Mouse (Mus musculus): ENCODE measurements around the gene Rps16.
A peak's percentile ranks its signal among the peaks of the same experiment; 100 is the strongest.

Gene Rps16

DNA sequence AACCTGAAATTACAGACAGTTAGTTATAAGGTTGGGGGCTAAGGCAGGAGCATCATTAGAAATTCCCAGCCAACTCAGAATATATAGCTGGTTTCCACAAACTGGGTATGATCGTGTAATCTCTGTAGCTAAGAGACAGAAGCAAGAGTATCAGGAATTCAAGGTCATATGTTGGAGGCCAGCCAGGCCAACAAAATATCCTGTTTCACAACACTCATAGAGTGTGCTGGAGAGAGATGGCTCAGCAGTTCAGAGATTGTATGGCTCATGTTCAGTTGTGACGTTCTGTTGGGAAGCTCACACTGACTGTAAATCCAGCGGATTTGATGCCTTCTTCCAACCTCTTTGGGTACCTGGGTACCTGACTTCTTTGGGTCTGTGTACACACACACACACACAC, 2.7 kb upstream of the Rps16 start:
- no peak for DNase-seq (ENCODE audit: low spot score in 2 of 2)

DNA sequence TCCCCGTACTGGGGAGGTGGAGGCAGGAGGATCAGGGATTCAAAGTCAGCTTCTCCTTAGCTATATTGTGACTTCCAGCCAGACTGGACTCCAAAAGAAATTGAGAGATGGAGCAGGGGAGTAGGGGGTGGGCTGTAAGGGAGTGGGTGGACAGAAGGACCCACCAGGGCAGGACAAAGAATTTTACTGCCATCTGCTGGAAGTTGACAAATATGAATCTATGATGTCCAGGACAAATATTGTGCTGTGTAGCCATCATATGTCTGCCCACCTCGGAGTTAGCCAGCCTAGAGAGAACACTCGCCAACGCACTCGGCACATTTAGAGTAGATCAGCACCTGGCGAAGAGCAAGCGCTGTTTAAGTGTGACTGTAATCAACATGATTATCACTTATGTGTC, 1.9 kb upstream of the Rps16 start:
- no peak for DNase-seq (ENCODE audit: low spot score in 2 of 2)

DNA sequence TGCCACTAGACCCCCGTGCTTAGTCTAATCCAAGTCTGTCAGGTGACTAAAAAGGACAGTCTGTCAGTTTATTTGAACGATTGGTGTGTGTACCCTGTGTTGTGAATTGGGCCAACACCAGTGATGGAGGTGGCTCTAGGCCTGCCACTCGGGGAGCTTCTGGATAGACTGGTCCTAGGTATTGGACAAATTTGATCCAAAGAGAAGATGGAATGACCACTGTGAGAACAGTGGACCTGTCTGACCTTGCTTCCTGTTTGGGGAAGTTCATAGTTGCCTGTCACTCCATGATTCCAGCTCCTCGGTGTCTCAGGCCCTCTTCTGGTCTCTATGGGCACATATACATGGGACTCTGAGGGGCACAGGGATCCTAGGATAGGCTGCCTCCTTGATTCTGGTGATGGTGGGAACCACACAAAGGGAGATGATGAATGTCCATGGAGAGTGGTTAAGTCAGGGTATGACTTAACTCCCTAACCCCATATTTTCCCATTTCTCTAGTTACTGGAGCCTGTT, 1.3 kb downstream of the Rps16 start:
- no peak for DNase-seq (ENCODE audit: low spot score in 2 of 2)

DNA sequence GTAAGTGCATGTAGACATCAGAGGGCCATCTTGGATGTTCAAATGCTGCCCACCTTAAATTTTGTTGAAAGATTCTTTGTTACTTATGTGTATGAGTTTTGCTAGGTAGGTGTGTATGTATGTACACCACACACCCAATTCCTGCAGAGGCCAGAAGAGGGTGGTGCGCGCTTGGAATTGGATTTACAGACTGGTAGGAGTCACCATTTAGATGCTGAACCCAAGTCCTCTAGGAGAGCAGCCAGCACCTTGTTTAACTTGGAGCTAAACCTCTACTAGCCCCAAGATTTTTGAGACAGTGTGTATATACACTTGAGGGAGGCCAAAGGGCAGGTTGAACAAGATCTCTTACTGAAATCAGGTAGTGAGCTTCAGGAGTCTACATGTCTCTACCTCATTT, 2.8 kb downstream of the Rps16 start:
- DNase-seq (ENCODE audit: low spot score in 2 of 2) = no peak

DNA sequence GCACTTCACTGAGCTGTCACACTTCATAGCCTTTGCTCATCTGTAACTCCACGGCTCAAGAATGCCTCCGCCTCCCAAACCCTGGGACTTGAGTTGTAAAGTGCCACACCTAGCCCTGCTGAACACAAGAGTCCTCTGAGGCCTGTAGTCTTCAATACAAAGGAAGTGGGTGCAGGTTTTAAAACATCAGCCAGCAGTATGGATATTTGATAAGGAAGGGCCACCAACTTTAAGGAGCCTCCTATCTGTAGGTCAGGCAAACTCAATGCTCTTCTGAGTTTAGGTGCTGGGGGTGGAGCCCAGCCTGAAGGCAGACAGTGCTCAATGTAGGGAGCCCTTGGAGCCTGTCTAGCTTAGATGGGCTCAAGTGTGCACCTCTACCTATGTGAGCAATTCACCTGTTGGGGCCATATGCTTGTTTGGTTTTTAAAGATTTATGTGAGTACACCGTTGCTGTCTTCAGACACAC, 3.7 kb downstream of the Rps16 start:
- DNase-seq (ENCODE audit: low spot score in 2 of 2) = no peak

DNA sequence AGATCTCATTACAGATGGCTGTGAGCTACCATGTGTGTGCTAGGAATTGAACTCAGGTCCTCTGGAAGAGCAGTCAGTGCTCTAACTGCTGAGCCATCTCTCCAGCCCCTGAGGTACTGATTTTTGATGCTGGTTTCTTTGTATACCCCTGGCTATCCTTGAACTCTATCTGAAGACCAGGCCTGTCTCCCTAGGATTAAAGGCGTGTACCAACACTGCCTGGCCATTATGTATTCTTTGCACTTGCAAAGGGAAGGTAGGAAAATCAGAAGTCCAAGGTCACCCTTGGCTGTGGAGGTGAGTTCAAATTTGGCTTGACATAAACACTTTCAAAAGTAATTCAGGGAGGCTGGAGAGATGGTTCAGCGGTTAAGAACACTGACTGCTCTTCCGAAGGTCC, 4.1 kb downstream of the Rps16 start:
- DNase-seq (ENCODE audit: low spot score in 2 of 2) = no peak

DNA sequence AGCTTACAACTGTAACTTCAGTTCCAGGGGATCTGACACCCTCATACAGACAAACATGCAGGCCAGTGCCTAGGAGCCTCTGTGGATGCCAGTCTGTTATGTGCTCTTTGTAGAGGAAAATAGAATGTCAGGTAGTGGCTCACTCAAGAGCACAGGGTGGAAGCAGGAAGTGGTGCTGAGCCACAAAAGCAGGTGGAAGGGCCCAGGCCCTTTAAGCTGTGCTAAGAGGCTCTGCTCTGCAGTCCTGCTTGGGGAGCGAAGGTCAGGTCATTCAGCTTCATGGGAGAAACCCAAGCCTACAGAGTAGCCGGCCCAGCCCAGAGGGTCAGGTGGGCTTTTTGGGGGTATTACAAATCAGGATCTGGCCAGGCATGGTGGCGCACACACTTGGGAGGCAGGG, 4.8 kb downstream of the Rps16 start:
- DNase-seq (ENCODE audit: low spot score in 2 of 2) = no peak

DNA sequence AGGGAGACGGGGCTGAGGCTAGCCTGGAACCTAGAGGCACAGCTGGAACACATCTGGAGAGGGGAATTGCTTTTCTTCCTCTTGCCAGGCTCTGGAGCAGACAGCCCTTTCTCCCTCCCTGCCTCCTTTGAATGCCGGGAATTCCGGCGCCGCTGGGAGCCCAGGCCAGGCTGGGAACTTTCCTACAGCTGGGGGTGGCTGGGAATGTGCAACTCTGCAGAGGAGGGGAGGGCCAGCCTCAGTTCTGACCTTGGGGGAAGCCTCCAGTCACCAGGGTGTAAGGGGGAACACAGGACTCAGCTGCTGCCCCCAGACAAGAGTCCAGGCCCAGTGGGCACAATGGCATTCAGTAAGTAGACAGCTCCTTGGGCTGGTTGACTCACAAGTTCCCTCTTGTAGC, 6.5 kb downstream of the Rps16 start:
- no peak for DNase-seq (ENCODE audit: low spot score in 2 of 2)

DNA sequence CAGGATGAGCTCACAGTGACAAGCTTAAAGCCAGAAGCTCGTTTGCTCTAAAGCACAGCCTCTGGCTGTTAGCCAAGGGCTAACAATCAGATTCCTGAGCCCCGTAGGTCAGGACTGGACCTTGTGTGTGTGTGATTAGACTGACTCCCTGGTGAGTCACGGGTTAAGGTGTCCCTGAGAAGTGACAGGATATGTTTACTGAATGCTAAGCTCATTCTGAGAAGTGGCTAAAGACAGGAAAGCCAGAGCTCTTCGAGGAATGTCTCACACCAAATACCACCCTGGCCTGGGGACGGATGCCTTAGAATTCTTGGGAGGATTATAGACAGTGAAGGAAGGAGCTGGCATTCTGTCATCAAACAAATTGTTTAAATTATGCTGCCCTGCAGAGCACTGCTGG, 7.5 kb downstream of the Rps16 start:
- DNase-seq (ENCODE audit: low spot score in 2 of 2) = no peak

DNA sequence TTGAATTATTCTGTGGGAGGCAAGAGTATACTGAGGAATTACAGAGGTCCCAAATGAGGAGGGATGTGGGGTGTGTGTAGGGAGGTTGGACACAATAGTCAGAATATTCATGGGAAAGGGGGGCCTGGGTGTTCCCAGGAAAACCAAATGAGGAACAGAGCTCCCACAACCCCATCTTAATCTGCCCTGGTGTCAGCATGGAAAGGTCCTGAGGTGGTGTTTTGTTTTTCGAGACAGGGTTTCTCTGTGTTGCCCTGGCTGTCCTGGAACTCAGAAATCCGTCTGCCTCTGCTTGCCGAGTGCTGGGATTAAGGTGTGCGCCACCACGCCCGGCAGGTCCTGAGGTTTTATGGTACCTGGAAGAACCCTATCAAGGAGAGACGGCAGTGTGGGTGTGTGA, 8.0 kb downstream of the Rps16 start:
- no peak for DNase-seq (ENCODE audit: low spot score in 2 of 2)

DNA sequence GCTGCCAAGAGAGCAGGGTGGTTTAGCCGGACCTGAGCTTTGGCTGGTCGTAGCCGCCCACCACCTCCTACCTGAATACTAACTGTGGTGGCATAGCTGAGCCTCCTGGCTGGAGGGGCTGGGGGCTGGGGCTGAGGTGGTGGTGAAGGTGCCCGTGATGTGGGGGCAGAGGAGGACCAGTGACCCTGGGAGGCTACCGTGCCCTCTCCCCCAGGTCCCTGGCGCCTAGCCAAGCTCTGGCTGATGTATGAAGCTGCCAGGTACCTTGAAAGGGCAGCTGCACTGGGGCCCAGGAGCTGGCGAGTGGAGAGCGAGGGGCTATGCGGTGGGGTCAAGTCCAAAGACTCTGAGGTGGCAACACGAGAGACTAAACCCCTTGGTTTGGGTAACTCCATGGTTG, 9.4 kb downstream of the Rps16 start:
- no peak for DNase-seq (ENCODE audit: low spot score in 2 of 2)

DNA sequence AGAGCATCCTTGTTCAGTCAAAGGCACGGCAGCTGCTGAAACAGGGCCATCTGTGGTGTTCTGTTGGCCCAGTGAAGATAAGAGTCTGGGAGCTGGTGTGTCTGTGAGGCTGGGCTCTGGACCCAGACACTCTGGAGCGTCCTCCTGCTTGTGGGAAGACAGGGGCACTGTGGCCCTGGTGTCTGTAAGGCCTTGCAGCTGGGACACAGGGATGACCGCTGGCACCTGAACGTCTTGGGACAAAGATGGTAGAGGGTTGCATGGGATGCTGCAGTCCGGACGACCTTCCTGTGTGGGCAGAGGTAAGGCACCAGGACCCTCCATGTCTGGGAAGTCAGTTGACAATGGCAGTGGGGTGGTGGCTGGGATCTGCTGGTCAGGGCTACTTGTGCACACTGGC, 9.8 kb downstream of the Rps16 start:
- no peak for DNase-seq (ENCODE audit: low spot score in 2 of 2)

DNA sequence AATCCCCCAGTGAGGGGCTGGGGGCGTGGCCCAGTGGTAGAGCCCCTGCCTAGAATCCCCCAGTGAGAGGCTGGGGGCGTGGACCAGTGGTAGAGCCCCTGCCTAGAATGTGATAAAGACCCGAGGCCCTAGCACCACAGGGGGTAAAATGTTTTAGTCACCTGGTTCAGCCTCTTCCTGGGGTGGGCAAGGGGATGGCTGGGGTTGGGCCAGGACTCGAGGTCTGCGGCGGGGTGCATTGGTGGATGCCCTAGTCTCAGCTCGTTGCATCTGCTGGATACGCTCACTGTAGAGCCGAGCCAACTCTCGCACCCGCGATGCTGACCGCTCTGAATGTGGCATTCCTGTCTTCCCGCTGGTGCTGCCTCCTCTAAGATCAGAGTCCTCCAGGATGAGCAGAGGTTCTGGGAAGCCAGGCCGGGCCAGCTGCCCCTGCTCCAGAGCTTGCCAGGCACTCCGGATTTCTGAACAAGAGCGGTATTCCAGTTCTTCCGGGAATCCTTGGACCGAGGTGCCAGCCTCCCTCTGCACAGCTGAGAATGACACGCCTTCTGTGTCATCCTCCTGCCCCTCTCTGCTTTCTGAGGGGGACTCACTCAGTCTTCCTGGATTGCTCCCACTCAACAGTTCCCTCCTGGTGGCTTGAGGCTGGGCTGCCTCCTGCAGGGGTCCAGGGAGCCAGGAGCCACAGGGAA, 11.3 kb downstream of the Rps16 start:
- DNase-seq (ENCODE audit: low spot score in 2 of 2) = no peak

DNA sequence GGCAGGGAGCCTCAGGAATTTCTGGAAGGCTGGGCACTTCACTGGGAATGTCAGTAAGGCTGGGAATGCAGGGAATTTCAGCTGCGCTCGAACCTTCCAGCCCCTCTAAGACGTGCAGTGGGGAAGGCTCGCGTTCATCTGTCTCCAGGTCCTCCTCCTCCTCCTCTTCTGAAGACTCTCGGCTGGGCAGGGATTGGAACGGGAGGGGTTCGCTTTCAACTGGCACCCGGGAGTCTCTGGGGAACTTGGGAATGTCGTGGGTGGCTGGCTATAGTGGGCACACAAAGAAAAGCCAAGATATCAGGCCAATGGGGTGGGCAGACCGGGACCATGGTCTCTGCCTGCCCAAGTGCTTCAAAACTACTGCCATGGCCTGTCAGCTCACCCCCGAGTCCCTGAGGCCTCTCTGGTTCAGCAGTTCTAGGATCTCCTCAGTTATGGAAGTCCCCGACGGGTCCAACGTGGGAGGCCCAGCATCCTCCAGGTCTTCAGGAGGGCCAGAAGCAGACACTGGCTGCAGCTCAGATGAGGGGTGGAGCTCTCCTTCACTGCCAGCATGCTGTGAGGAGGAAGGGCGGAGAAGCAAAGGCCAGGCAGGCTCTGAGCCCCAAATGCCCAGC, 12.1 kb downstream of the Rps16 start:
- DNase-seq (ENCODE audit: low spot score in 2 of 2) = no peak

DNA sequence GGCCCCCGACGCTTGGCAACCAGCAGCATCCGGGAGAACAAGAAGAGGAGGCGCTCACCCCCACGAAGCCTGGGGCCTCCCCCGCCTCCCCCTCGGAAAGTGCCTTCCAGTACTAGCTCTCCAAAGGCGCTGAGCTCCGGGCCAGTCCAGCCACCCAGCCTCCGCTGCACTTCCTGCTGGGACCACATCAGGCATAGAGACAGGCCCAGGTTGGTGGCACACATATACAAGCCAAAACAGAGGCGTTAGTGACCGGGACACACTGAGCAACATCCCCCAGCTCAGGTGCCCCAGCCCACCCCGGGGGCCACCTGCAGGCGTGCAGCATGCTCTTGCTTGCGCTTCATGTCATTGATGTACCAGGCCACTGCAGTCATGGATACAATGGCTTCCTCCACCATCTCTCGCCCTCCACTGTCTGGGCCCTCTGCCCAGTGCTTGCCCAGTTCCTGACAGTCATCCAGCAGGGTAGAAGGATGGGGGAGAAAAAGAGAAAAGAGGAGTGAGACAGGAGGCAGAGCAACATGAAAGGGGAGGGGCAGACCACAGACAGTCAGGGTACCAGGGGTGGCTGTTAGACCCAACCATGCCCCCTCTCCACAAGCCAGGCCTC, 17.3 kb downstream of the Rps16 start:
- DNase-seq (ENCODE audit: low spot score in 2 of 2) = no peak

DNA sequence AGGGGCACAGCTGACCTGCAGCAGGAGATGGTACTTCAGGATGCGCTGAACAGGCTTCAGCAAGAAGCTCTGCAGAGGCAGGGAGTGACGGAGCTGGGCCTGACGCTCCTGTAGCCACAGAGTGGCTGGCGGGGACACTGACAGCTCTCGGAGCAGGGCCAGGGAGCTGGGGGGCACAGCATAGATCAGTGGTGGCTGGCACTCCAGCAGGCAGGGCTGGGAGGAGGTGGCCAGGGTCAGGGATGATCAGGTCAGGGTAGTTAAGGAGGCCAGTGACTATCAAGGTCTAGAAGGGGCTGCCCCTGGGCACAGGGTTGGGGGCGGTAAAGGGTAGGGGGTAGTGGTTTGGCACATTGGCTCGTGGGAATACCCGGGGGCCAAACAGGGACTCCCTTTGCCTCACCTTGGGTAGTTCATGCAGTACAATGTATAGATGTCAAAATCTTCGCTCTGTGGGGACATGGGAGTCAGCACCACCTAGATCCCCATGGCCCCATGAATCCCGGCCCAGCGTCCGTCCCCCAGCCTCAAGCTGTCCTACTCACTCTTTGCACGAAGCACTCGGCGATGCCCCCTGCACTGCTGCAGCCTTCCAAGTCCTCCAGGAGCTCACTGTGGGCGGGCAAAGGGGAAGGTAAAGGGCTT, 17.9 kb downstream of the Rps16 start:
- DNase-seq (ENCODE audit: low spot score in 2 of 2) = no peak

DNA sequence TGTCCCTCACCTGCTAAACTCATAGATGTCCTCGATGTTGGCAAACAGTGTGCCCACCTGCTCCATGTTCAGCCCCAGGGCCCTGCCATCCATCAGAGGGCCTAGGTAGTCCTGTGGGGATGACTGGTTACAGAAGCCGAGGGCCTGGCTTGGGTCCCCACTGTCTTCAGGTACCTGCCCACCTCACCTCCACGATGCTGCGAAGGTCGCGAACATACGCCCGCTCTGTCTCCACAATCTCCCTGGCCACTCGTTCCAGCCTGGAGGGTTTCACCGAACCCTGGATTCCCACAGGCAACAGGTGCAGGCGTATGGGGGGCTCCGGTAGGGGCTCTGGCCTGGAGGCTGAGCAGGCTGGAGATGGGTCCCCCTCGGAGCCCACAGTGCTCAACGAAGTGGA, 19.6 kb downstream of the Rps16 start:
- DNase-seq (ENCODE audit: low spot score in 2 of 2) = no peak

DNA sequence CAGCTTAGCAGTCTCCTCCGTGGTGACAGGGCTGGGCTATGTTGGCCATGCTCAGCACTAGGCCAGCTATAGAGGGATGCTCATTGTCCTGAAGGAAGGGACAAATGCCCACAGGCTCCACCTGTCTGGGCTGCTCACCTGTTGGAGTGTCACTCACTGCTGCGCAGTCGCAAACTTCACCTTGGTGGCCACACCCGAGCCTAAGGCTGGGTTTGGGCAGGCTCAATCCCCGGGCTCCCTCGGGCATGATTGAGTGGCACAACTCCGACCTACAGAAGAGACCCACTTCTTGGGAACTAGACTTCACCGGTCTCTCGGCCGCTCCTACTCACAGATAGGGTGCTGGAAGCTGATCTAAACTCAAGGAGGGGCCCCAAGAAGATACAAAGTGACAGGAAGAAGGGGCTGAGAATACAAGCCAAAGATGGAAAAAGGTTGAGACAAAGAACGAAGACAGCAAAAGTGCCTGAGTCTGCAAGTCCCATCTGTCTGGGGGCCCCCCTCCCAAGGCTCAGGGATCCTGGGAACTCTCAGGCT, 20.6 kb downstream of the Rps16 start:
- DNase-seq (ENCODE audit: low spot score in 2 of 2) = no peak

DNA sequence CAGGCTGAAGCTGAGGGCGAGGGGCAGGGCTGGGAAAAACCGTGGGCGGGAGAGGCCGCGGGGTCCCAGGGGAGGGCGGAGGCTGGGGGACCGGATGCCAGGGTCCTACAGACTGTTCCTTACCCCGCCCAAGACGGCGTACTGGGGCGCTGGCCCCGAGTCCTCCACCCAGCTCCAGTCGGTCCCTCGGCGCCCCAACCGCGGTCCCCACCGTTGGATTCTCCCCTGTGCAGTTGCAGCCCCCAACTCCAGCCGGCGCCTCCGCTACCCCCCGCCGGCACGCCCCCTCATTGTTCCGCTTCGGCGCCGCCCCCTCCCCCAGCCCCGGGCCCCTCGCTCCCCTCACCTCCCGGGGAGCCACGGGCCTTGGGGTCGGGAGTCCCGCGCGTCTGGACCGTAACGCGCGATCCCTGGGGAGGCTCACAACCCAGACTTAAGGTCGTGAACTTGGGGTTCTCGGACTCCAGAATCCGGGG, 21.1 kb downstream of the Rps16 start:
- DNase-seq (ENCODE audit: low spot score in 2 of 2) = no peak

DNA sequence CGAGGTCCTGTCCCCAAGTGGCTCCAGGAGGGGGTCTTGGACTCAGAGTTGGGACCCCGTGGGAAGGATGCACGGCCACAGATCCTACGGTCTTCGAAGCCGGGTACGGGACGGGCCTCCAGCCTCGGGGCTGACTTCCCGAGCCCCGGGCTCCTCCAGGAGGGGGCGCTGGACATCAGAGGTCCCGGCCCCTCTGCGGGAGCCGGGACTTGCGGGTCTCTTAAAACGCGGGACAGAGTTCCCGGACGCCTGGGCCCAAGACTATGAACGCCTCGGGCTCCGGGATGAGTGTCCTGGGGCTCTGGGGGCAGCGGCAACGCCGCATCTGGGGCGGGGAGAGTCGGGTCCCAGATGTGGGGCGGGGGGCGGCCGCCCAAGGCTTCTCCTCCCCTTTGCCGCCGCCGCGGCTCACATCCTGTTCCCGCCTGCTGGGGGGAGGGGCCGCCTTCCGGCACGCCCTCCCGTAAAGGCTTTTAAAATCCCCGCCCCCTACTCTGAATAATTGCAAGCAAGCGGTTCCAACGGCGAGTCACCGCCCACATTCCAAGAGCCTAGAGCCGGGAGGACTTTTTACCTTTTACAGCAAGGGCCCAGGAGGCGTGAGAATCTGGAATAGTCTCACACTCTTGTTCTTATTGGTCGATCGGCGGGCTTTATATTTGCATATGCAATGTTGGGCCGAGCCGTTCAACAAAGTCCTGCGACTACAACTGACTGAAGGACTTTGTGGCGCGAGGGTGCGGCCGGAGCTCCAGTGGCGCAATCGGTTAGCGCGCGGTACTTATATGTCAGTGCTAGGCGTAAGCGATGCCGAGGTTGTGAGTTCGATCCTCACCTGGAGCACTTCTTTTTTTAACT, 22.0 kb downstream of the Rps16 start, which contains the start of gene Plekhg2:
Plekhg2 (minus strand) TSS at position 349 of the 858 bp plus-strand sequence.
- DNase-seq (ENCODE audit: low spot score in 2 of 2) = peak; percentile 91 to 94

DNA sequence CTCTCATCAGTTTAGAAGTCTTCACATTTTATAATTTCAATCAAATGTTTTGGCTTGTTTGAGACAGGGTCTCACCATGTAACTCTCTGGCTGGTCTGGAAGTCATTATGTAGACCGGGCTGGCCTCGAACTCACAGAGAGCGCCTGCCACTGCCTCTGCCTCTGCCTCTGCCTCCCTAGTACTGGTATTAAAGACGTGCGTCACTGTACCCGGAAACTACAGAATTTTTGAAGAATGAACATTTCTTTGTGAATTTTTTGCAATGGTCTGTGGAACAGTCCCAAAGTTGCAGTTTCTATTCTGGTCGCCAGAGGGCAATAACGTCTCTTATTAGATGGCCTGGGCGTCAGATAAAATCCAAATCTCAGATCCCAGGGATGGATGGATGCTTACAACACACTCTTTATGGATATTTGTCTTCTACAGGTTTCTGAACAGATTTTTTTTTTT, 22.7 kb downstream of the Rps16 start:
- peak in 1 of 2 experiments; percentile 73 for DNase-seq (ENCODE audit: low spot score in 2 of 2)

Measured in frontal cortex, postnatal 10 days (tissue).